Mouse (Mus musculus) lung, postnatal 14 days (tissue): ENCODE measurements around the gene Abhd15.
"Not testable (repeated sequence)": the region's sequence is repeated elsewhere in the genome, so short reads cannot be mapped to it uniquely, and the experiment has no call there.

Experiments
- DNase-seq: peaks from one replicate; pipeline ENCODE4 v3.0.0; 2021

The Abhd15 gene

DNA sequence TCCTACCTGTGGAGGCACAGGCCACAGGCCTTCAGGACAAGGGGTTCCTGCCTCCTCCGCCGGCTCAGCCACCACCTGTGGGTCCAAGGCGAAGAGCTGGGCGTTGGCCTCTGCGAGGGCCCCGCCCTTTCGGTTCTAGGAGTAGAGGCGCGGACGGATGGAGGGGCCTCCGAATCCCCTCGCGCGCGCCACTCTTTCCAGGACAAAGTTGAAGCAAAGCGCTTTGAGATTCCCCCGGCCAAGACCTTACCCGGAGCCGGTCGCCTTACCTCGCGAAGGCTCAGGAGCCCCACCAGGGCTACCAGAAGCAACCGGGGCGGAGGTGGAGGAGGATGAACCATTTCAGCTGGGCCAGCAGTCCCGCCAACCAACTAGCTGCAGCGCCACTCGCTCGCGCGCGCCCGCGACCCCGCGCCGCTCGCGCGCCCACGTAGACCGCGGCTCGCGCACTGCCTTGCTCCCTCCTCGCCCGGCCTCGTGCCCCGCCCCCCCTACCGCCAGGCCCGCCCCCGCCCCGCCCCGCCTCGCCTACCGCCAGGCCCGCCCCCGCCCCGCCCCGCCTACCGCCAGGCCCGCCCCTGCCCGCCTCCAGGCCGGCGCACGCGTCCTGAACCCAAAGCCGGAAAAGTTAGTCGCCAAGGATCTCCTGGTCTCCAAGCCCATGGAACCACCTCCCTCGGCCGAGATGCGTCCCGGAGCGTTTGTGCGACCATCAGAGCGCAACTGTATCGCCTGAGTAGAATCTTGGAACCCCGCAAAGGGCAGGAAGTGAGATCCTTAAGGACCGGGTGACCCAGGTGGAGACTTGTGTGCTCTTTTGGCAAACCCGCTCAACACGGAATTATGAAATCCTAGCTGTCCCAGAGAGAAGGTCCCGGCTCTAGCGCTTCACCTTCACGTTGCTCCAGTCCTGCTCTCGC lies 1.8 kb upstream of the Abhd15 start:
- DNase-seq: peak; percentile 90

GRCm38 (mm10) chr11:77513811-77514170 lies 1.1 kb upstream of the Abhd15 start:
- DNase-seq: no peak

DNA sequence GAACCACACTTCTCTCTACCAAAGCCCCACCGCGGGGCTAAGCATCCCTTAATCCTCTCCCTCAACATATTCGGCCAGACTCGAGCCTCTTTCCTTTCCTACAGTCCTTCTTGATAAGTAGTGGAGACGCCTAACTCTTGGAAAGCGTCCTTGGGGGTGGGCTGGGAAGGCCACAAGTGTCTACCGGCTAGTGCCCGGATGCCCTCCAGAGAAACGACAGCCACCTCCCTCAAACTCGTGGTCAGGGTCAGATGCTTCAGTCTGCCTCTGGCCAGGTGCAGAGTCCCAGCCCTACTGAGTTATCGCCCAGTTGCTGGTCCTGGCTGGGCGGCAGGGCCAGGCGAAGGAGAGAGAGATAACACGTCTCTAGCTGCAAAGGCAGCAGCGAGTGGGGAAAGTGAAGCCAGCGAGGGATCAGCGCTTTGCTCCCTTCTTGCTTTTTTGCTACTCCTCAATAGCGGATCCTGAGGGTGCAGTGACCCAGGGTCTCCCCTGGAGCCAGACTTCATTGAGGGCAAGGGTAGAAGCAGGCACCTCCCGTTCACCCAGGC lies 565 bp upstream of the Abhd15 start:
- DNase-seq: no peak

GRCm38 (mm10) chr11:77515637-77516552 lies 974 bp downstream of the Abhd15 start, which contains the start of gene Trp53i13:
Gene Trp53i13 (minus strand): TSS chr11:77515980.
- no peak for DNase-seq

- DNase-seq: no peak
Observed at GRCm38 (mm10) chr11:77516553-77517425, 1.9 kb downstream of the Abhd15 start.

- no peak for DNase-seq
Observed at GRCm38 (mm10) chr11:77518051-77518798, 3.3 kb downstream of the Abhd15 start.

DNA sequence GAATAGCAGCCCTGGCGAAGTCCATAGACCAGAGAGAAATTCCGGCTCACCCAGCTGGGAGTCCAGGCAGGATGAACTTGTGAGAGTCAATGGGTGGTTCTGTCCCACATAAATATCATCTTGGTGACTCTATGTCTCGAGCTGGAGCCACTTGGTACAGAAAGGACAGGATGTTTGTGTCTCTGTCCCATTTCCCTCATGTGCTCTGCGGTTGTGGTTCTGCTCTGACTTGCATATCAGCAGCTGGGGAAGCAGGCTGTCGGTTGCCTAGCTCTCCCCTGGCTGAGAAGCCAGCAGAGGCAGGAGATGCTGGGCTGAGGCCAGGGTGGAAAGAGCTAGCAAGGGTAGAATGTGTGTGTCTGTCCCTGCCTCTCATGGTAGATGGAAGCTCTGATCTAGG lies 4.1 kb downstream of the Abhd15 start, which contains the start of gene Gm10392:
Gene Gm10392, minus strand, starts transcription at position 156 of the 400 bp plus-strand sequence.
- peak; percentile 51 for DNase-seq

GRCm38 (mm10) chr11:77520601-77521529 lies 5.9 kb downstream of the Abhd15 start:
- DNase-seq: peak; percentile 63

DNA sequence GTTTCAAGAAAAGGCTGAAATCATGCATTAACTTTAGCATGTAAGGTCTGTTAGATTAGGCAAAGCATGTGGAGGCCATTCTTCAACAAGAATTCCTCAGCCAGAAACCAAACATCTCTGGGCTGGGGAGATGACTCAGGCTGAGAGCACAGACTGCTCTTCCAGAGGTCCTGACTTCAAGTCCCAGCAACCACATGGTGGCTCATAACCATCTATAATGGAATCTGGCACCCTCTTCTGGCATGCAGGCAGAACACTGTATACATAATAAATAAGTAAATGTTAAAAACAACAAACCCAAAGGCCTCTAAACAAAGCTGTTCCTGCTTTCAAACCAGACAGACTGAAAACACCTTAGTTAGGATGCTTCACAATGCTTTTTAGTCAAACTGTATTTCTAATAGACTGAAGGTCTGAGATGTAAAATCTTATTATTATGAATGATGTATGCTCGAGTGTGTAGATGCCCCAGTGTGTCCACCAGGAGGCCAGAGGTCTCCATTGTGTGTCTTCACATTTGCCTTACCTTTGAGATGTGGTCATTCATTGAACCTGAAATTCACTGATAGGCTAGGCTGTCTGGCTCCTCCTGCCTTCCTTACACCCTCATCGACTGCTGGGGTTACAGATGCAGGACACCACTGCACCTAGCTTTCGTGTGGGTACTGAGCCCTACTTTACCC lies 11.0 kb downstream of the Abhd15 start:
- DNase-seq: no peak

DNA sequence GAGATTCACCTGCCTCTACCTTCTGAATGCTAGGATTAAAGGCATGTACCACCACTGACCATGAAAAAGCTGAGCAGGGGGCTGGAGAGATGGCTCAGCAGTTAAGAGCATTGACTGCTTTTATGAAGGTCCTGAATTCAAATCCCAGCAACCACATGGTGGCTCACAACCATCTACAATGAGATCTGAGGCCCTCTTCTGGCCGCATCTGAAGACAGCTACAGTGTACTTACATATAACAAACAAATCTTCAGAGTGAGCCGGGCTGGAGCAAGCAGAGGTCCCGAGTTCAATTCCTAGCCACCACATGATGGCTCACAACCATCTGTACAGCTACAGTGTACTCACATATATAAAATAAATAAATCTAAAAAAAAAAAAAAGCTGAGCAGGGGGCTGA lies 13.5 kb downstream of the Abhd15 start:
- DNase-seq: not testable (repeated sequence)

DNA sequence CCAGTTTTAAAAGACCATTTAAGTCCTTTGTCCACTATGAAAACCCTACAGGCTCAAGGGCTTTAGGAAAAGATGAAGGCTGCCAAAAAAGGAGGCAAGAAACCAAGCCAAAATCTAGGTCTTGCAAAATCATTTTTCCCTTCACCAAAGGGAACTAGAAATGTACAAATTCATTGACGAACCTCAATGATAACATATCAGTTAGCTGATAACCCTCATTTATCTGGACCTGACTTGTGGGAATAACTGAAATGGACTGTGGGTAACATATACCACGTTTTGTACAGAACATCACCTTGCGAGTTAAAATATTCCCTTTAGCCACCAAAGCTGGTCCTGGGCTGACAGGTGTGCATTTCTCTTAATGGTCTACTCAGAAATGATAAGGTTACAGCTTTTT lies 14.7 kb downstream of the Abhd15 start:
- DNase-seq: no peak

DNA sequence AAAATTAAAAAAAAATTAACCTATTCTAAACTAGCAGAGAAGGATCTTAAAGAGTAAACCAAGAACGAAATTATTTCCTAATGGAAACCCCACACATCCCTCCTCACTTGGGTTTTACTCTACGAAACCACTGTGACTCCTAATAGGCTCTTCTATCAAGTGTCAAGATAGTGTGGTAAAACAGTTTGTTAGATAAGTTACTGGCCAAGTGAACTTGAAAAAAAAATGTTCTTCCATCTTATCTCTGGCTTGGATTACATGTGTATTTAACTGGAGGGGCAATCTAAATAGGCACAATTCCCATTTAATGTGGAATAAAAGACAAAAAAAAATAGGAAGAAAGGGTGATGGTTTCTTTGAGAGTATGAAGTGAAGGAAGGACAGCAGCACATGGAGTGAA lies 15.9 kb downstream of the Abhd15 start:
- DNase-seq: no peak

- no peak for DNase-seq
Observed at GRCm38 (mm10) chr11:77532202-77532846, 17.4 kb downstream of the Abhd15 start.

- DNase-seq: no peak
Observed at GRCm38 (mm10) chr11:77545261-77545660, 30.3 kb downstream of the Abhd15 start.

- DNase-seq: no peak
Observed at GRCm38 (mm10) chr11:77585201-77585600, 70.3 kb downstream of the Abhd15 start.
